Mouse (Mus musculus) midbrain, postnatal 0 days (tissue): ENCODE measurements around the gene Trat1. TPM values are rescaled to one million over a fixed set of nuclear protein-coding genes. Genes with fewer than 3 reads are reported as not detected.

Experiments used
- ATAC-seq: fragments of 200-750 bp; cut with Nextera tagmentation; 2 replicates; pipeline ENCODE4 v1.8.0; 2017; ENCODE audit warnings: moderate number of reproducible peaks, mild to moderate bottlenecking, moderate TSS enrichment, moderate library complexity; ENCODE audit not compliant: low FRiP score
- DNase-seq: peaks from one replicate; pipeline ENCODE4 v3.0.0-alpha.2; 2015; ENCODE audit warnings: low spot score
- H3K27ac ChIP-seq: fragments of 300-500 bp; sonication (generic); 2 replicates; pipeline ENCODE4 v1.5.1; 2014; ENCODE audit warnings: low read depth, mild to moderate bottlenecking, low read length, mixed read lengths
- H3K27me3 ChIP-seq: fragments of 300-500 bp; sonication (generic); 2 replicates; pipeline ENCODE4 v1.6.1; 2014; ENCODE audit warnings: low read length, control low read depth, mixed read lengths; ENCODE audit not compliant: insufficient read depth
- H3K36me3 ChIP-seq: fragments of 300-500 bp; sonication (generic); 2 replicates; pipeline ENCODE4 v1.6.1; 2014; ENCODE audit warnings: low read length, control low read depth, mixed read lengths; ENCODE audit not compliant: insufficient read depth
- H3K4me1 ChIP-seq: fragments of 300-500 bp; sonication (generic); 2 replicates; pipeline ENCODE4 v1.6.1; 2014; ENCODE audit warnings: mild to moderate bottlenecking, control low read depth, antibody characterized with exemption, low read length, mixed read lengths; ENCODE audit not compliant: insufficient read depth
- H3K4me2 ChIP-seq: fragments of 300-500 bp; sonication (generic); 2 replicates; pipeline ENCODE4 v1.6.1; 2014; ENCODE audit warnings: low read depth, mild to moderate bottlenecking, low read length, mixed read lengths; ENCODE audit not compliant: poor library complexity, severe bottlenecking
- H3K4me3 ChIP-seq: fragments of 300-500 bp; sonication (generic); 2 replicates; pipeline ENCODE4 v1.5.1; 2014; ENCODE audit warnings: low read depth, mild to moderate bottlenecking, low read length, moderate library complexity
- H3K9ac ChIP-seq: fragments of 300-500 bp; sonication (generic); replicated peaks from 2 replicates; pipeline ENCODE4 v1.6.1; 2014; ENCODE audit warnings: mild to moderate bottlenecking, low read length, moderate library complexity, mixed read lengths; ENCODE audit not compliant: poor library complexity, severe bottlenecking
- H3K9me3 ChIP-seq: fragments of 300-500 bp; sonication (generic); 2 replicates; pipeline ENCODE4 v1.6.1; 2016; ENCODE audit warnings: low read length, control low read depth
- CTCF ChIP-seq: IDR thresholded peaks from 2 replicates; pipeline ENCODE4 v1.5.1; 2016; ENCODE audit warnings: antibody characterized with exemption, mild to moderate bottlenecking
- WGBS: fragments of 180-500 bp; shearing (Covaris S2); extraction: QIAGEN DNeasy Blood & Tissue Kit; methylation state at CpG from one replicate; pipeline ENCODE4 v1.1.7; 2014; 5-methylcytosine and 5-hydroxymethylcytosine counted together
- polyA plus RNA-seq: library from polyadenylated mRNA; unstranded; fragments of >200 nt; fragmentation: Nextera tagmentation; extraction: Ambion mirVana; gene quantifications from 2 replicates; pipeline ENCODE4 v1.2.1, GENCODE M21; 2015
- total RNA-seq: library from RNA; depleted of rRNA; stranded (reverse); fragments of >200 nt; gene quantifications from 2 replicates; pipeline ENCODE4 v1.2.3, GENCODE M21; 2014

The Trat1 gene
- total and polyA plus RNA-seq, 2 experiments from 2014 or later, result 0.11 TPM; not detected in 1

GRCm38 (mm10) chr16:48777254-48777653 lies 5.4 kb upstream of the Trat1 start:
- Histone ChIP-seq H3K9ac (no peak overlapping the region), H3K4me2 (no peak overlapping the region), H3K27ac (no peak overlapping the region), H3K4me1 (no peaks in the 10 kb centered on the region), H3K27me3 (no peaks in the 10 kb centered on the region), H3K9me3 (no peaks in the 10 kb centered on the region), H3K4me3 (no peak overlapping the region), H3K36me3 (no peaks in the 10 kb centered on the region)
- ATAC-seq, result no peak
- WGBS, result 69% methylated on average over 2 of the region's 2 CpGs
- TF ChIP-seq CTCF, result peak; percentile 55
- no peak for DNase-seq

GRCm38 (mm10) chr16:48769183-48769582 lies 2.6 kb downstream of the Trat1 start:
- DNase-seq, result no peak
- Histone ChIP-seq H3K9me3 (no peaks in the 10 kb centered on the region), H3K4me1 (no peaks in the 10 kb centered on the region), H3K9ac (no peak overlapping the region), H3K36me3 (no peaks in the 10 kb centered on the region), H3K4me2 (no peak overlapping the region), H3K27ac (no peak overlapping the region), H3K27me3 (no peaks in the 10 kb centered on the region), H3K4me3 (no peak overlapping the region)
- no peak for TF ChIP-seq CTCF
- ATAC-seq, result no peak
- whole genome bisulfite sequencing, result 82% methylated on average over 3 of the region's 3 CpGs

GRCm38 (mm10) chr16:48760643-48761481 lies 11.0 kb downstream of the Trat1 start:
- 67% methylated on average over 17 of the region's 17 CpGs for WGBS
- no peak overlapping the region for H3K9ac ChIP-seq
- no peak overlapping the region for H3K4me3 ChIP-seq
- H3K27ac ChIP-seq, result no peak overlapping the region
- no peaks in the 10 kb centered on the region for H3K27me3 ChIP-seq
- no peak for TF ChIP-seq CTCF
- no peaks in the 10 kb centered on the region for H3K36me3 ChIP-seq
- H3K9me3 ChIP-seq, result no peaks in the 10 kb centered on the region
- no peak for ATAC-seq
- H3K4me1 ChIP-seq, result no peaks in the 10 kb centered on the region
- no peak overlapping the region for H3K4me2 ChIP-seq
- no peak for DNase-seq

GRCm38 (mm10) chr16:48750145-48750827 lies 21.5 kb downstream of the Trat1 start:
- TF ChIP-seq CTCF, result no peak
- peak overlapping the region; percentile 44 for H3K4me2 ChIP-seq
- ATAC-seq (peak; percentile 63), DNase-seq (peak; percentile 34)
- no peak overlapping the region for H3K27ac ChIP-seq
- WGBS, result 17% methylated on average over 26 of the region's 26 CpGs
- peak overlapping the region; percentile 18 for H3K4me3 ChIP-seq
- H3K9ac ChIP-seq, result no peak overlapping the region
- H3K9me3 ChIP-seq, result no peaks in the 10 kb centered on the region
- H3K27me3 ChIP-seq, result no peaks in the 10 kb centered on the region
- H3K36me3 ChIP-seq, result no peaks in the 10 kb centered on the region
- no peaks in the 10 kb centered on the region; the same call in 1 of the 2 replicates for H3K4me1 ChIP-seq

- TF ChIP-seq CTCF, result no peak
- Histone ChIP-seq H3K36me3 (no peaks in the 10 kb centered on the region), H3K4me2 (no peak overlapping the region), H3K9ac (no peak overlapping the region), H3K4me3 (no peak overlapping the region), H3K9me3 (no peaks in the 10 kb centered on the region), H3K4me1 (no peaks in the 10 kb centered on the region; the same call in 1 of the 2 replicates), H3K27ac (no peak overlapping the region), H3K27me3 (no peaks in the 10 kb centered on the region)
- ATAC-seq (no peak), DNase-seq (no peak)
- 92% methylated on average over 2 of the region's 2 CpGs for WGBS
These were observed 26.4 kb downstream of the Trat1 start for GRCm38 (mm10) chr16:48745418-48745817.

GRCm38 (mm10) chr16:48745011-48745410 lies 26.8 kb downstream of the Trat1 start:
- 67% methylated on average over 2 of the region's 2 CpGs for WGBS

More at GRCm38 (mm10) chr16:48745011-48745410, 26.8 kb downstream of the Trat1 start:
- no peaks in the 10 kb centered on the region for H3K36me3 ChIP-seq
- no peak overlapping the region for H3K27ac ChIP-seq
- no peak overlapping the region for H3K9ac ChIP-seq
- no peaks in the 10 kb centered on the region for H3K9me3 ChIP-seq
- ATAC-seq (no peak), DNase-seq (no peak)
- H3K27me3 ChIP-seq, result no peaks in the 10 kb centered on the region
- H3K4me2 ChIP-seq, result no peak overlapping the region
- no peak overlapping the region for H3K4me3 ChIP-seq
- no peaks in the 10 kb centered on the region for H3K4me1 ChIP-seq
- no peak for TF ChIP-seq CTCF
